Mouse (Mus musculus): ENCODE measurements around the gene Dclk2. TPM values are rescaled to one million over a fixed set of nuclear protein-coding genes. Genes with fewer than 3 reads are reported as not detected.

Gene Dclk2
- polyA plus RNA-seq, 1 experiment from 2014 or later, result 12.0 TPM

DNA sequence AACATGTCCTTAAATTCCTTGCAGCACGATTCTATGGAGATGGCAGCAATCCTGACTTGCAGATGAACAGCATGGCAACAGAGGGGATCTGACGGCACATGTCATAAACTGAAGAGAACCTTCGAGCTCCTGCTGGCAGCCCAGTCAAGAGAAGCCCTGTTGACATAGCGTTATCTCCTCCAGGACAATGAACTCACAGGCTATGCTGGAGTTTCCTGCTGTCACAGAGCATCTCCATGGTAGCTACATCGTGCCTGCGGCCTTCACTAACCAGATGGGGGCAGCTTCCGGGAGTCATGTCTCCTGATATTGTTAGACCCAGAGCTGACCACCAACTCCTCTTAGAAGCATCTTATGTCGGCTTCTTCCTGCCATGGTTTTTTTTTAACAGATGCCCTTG, 117.8 kb downstream of the Dclk2 start:
- Histone ChIP-seq H3K9ac (replicated peaks; ENCODE audit: low read length) (no peak overlapping the region), H3K27me3 (ENCODE audit: control insufficient read depth, insufficient read depth, low read length) (no peaks in the 10 kb centered on the region), H3K4me3 (ENCODE audit: low read depth, low read length) (no peak overlapping the region), H3K27ac (replicated peaks; ENCODE audit: low read depth, low read length) (no peak overlapping the region), H3K4me2 (ENCODE audit: low read depth, low read length) (no peak overlapping the region), H3K9me3 (replicated peaks; ENCODE audit: control insufficient read depth, low read length) (no peaks in the 10 kb centered on the region), H3K36me3 (replicated peaks; ENCODE audit: control insufficient read depth, insufficient read depth, low read depth, low read length) (no peaks in the 10 kb centered on the region), H3K4me1 (ENCODE audit: control insufficient read depth, insufficient read depth, low read length) (no peaks in the 10 kb centered on the region)
- DNase-seq (ENCODE audit: low spot score) (no peak), ATAC-seq (replicated peaks; ENCODE audit: insufficient number of reproducible peaks, low FRiP score, low TSS enrichment, low read depth) (no peak)
- 67% methylated on average over 8 of the region's 8 CpGs for WGBS

DNA sequence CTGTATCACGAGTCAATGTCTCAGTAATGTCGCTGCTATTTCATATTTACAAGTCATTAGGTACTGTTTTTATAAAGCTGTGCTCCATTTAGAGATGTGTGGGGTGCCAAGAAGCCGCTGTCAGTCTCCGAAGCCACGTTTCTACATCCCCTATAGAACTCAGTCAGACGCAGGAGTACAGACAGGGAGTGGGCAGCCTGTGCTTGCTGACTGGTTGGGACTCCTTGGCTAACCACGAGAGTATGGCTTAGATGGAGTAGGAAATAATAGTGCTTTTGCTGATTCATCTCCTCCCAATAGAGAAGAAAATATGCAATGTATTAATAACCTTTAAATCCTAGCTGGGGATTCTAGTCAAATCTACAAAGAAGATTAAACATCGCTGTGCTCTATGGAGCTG, 119.8 kb downstream of the Dclk2 start:
- no peaks in the 10 kb centered on the region for H3K36me3 ChIP-seq (replicated peaks; ENCODE audit: control insufficient read depth, insufficient read depth, low read depth, low read length)
- no peak overlapping the region for H3K27ac ChIP-seq (replicated peaks; ENCODE audit: low read depth, low read length)
- DNase-seq (ENCODE audit: low spot score) (no peak), ATAC-seq (replicated peaks; ENCODE audit: insufficient number of reproducible peaks, low FRiP score, low TSS enrichment, low read depth) (no peak)
- H3K9ac ChIP-seq (replicated peaks; ENCODE audit: low read length), result no peak overlapping the region
- H3K4me3 ChIP-seq (ENCODE audit: low read depth, low read length), result no peak overlapping the region
- H3K9me3 ChIP-seq (replicated peaks; ENCODE audit: control insufficient read depth, low read length), result no peaks in the 10 kb centered on the region
- 82% methylated on average over 8 of the region's 8 CpGs for WGBS
- no peak overlapping the region for H3K4me2 ChIP-seq (ENCODE audit: low read depth, low read length)
- no peaks in the 10 kb centered on the region for H3K27me3 ChIP-seq (ENCODE audit: control insufficient read depth, insufficient read depth, low read length)
- no peaks in the 10 kb centered on the region for H3K4me1 ChIP-seq (ENCODE audit: control insufficient read depth, insufficient read depth, low read length)

DNA sequence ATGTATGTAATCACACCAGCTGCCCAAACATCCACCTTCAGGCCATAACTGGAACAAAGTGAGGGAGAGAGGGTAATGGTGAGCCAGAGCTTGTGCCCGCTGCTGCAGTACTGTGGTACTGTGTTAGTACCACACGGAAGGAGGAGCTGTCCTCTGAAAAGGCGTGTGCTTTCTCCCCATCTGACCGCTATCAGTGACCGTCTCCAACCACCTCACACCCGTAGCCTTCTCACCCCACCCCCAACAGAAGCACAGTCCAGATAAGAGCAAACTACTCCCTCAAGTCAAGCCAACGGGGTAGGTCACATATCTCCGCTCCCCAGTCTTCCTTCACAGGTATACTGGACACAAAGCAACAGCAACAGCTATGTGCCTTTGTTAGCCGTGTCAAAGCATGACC, 121.6 kb downstream of the Dclk2 start:
- WGBS, result 94% methylated on average over 9 of the region's 9 CpGs
- DNase-seq (ENCODE audit: low spot score) (no peak), ATAC-seq (replicated peaks; ENCODE audit: insufficient number of reproducible peaks, low FRiP score, low TSS enrichment, low read depth) (0 out of 2 replicates have a peak, but pooled peaks have one; percentile 62)
- no peaks in the 10 kb centered on the region for H3K27me3 ChIP-seq (ENCODE audit: control insufficient read depth, insufficient read depth, low read length)
- no peak overlapping the region for H3K9ac ChIP-seq (replicated peaks; ENCODE audit: low read length)
- no peaks in the 10 kb centered on the region for H3K9me3 ChIP-seq (replicated peaks; ENCODE audit: control insufficient read depth, low read length)
- no peak overlapping the region for H3K4me2 ChIP-seq (ENCODE audit: low read depth, low read length)
- no peaks in the 10 kb centered on the region for H3K36me3 ChIP-seq (replicated peaks; ENCODE audit: control insufficient read depth, insufficient read depth, low read depth, low read length)
- H3K27ac ChIP-seq (replicated peaks; ENCODE audit: low read depth, low read length), result no peak overlapping the region
- no peaks in the 10 kb centered on the region for H3K4me1 ChIP-seq (ENCODE audit: control insufficient read depth, insufficient read depth, low read length)
- no peak overlapping the region for H3K4me3 ChIP-seq (ENCODE audit: low read depth, low read length)

DNA sequence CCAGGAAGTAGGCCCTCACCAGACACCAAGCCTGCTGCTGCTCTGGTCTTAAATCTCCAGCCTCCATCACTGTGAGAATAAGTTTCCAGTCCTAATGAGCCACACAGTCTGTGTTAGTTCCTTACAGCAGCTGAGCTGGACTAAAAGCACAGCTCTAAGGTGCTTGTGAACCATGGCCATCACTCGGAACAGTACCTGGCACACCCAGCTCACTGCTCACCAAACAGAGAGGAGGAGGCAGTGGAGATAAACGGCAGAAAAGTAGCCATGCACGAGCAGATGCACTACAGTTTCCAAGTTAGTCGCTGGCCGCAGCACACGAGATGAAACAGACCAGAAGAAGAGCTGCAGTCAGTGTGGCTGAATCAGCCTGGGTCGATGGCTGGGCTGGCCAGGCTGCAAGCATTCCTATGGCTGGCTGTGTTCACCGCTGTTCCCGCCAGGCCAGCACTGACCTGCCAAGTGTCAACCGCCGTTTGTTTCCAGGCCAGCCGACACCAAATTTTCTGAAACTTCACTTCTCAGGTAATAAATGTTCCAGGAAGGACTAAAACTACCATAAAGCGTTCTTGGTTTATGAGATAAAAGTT, 122.7 kb downstream of the Dclk2 start:
- H3K4me3 ChIP-seq (ENCODE audit: low read depth, low read length), result no peak overlapping the region
- H3K4me1 ChIP-seq (ENCODE audit: control insufficient read depth, insufficient read depth, low read length), result no peaks in the 10 kb centered on the region

DNA sequence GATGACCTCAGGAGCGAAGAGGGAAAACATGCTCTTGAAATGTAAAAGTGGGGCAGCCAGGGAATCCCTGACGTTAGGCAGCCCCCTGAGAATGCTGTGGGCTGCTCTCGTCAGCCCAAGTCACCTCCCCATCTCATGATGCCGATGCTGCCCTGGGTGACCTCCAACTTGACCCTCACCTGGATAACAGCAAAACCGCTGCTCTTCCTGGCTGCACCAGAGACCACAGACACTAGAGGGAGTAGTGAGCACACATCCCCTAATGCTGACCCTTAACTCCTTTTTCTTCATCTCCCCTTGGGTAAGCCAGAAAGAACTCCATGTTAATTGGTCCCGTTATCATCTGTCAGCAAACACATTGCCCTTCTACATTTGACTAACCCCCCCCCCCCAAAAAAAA, 123.9 kb downstream of the Dclk2 start:
- Histone ChIP-seq H3K9ac (replicated peaks; ENCODE audit: low read length) (no peak overlapping the region), H3K4me2 (ENCODE audit: low read depth, low read length) (no peak overlapping the region), H3K4me1 (ENCODE audit: control insufficient read depth, insufficient read depth, low read length) (no peaks in the 10 kb centered on the region), H3K27ac (replicated peaks; ENCODE audit: low read depth, low read length) (no peak overlapping the region), H3K27me3 (ENCODE audit: control insufficient read depth, insufficient read depth, low read length) (no peaks in the 10 kb centered on the region), H3K9me3 (replicated peaks; ENCODE audit: control insufficient read depth, low read length) (no peaks in the 10 kb centered on the region), H3K36me3 (replicated peaks; ENCODE audit: control insufficient read depth, insufficient read depth, low read depth, low read length) (no peaks in the 10 kb centered on the region), H3K4me3 (ENCODE audit: low read depth, low read length) (no peak overlapping the region)
- DNase-seq (ENCODE audit: low spot score), result peak; percentile 51
- no peak for ATAC-seq (replicated peaks; ENCODE audit: insufficient number of reproducible peaks, low FRiP score, low TSS enrichment, low read depth)
- 27% methylated on average over 6 of the region's 6 CpGs for WGBS

More for the DNA sequence above, 122.7 kb downstream of the Dclk2 start:
- no peak overlapping the region for H3K9ac ChIP-seq (replicated peaks; ENCODE audit: low read length)
- H3K27me3 ChIP-seq (ENCODE audit: control insufficient read depth, insufficient read depth, low read length), result no peaks in the 10 kb centered on the region
- whole genome bisulfite sequencing, result 84% methylated on average over 13 of the region's 13 CpGs
- H3K4me2 ChIP-seq (ENCODE audit: low read depth, low read length), result no peak overlapping the region
- DNase-seq (ENCODE audit: low spot score) (no peak), ATAC-seq (replicated peaks; ENCODE audit: insufficient number of reproducible peaks, low FRiP score, low TSS enrichment, low read depth) (no peak)
- H3K27ac ChIP-seq (replicated peaks; ENCODE audit: low read depth, low read length), result no peak overlapping the region
- H3K36me3 ChIP-seq (replicated peaks; ENCODE audit: control insufficient read depth, insufficient read depth, low read depth, low read length), result no peaks in the 10 kb centered on the region
- H3K9me3 ChIP-seq (replicated peaks; ENCODE audit: control insufficient read depth, low read length), result no peaks in the 10 kb centered on the region

DNA sequence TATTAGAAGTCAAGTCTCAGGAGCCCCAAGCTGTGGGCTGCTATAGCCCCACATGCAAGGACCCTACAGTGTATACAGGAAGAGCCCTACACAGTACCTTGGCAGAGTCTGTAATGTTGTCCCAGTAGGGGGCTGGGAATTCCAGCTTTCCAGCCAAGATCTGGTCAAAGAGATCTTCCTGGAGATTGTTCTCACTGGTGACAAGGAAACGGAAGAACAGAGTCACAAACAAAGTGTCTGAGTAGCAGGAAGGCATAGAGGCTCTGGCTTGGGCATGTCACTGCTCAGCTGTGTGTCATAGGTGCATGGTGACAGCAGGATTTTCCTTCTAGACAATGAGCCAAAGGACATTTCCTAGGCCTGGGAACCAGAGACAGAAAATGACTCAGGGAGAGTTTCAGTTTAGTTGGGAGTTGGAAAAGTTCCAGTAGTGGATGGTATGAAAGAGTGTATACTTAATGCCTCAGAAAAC, 126.9 kb downstream of the Dclk2 start:
- WGBS, result 53% methylated on average over 1 of the region's 1 CpGs
- Histone ChIP-seq H3K36me3 (replicated peaks; ENCODE audit: control insufficient read depth, insufficient read depth, low read depth, low read length) (no peaks in the 10 kb centered on the region), H3K4me3 (ENCODE audit: low read depth, low read length) (no peak overlapping the region), H3K27me3 (ENCODE audit: control insufficient read depth, insufficient read depth, low read length) (no peaks in the 10 kb centered on the region), H3K4me2 (ENCODE audit: low read depth, low read length) (no peak overlapping the region), H3K27ac (replicated peaks; ENCODE audit: low read depth, low read length) (no peak overlapping the region), H3K9me3 (replicated peaks; ENCODE audit: control insufficient read depth, low read length) (no peaks in the 10 kb centered on the region), H3K9ac (replicated peaks; ENCODE audit: low read length) (no peak overlapping the region), H3K4me1 (ENCODE audit: control insufficient read depth, insufficient read depth, low read length) (peaks cover 4% of the 10 kb centered on the region; the same call in 1 of the 2 replicates)
- DNase-seq (ENCODE audit: low spot score) (no peak), ATAC-seq (replicated peaks; ENCODE audit: insufficient number of reproducible peaks, low FRiP score, low TSS enrichment, low read depth) (no peak)

DNA sequence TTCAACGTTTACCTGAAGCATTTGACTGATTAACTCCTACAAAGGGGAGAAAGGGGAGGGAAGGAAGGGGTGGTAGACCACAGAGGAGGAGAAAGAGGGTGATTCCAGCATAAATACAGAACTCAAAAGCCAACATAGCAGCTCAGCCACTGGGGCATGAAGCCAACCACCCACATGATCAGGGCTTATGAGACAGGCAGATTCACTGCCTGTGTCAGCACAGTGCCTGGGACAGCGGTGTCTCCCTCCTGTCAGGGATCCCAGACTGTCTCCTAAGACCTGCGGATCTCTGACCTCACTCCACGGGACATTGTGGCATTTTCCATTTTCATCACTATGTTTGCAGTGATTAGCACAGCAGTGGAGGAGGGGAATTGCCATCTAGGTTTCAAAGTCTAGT, 127.4 kb downstream of the Dclk2 start:
- H3K36me3 ChIP-seq (replicated peaks; ENCODE audit: control insufficient read depth, insufficient read depth, low read depth, low read length), result no peaks in the 10 kb centered on the region
- H3K9me3 ChIP-seq (replicated peaks; ENCODE audit: control insufficient read depth, low read length), result no peaks in the 10 kb centered on the region
- no peak overlapping the region for H3K4me2 ChIP-seq (ENCODE audit: low read depth, low read length)
- H3K27me3 ChIP-seq (ENCODE audit: control insufficient read depth, insufficient read depth, low read length), result no peaks in the 10 kb centered on the region
- no peak overlapping the region for H3K9ac ChIP-seq (replicated peaks; ENCODE audit: low read length)
- WGBS, result 82% methylated on average over 4 of the region's 4 CpGs
- no peak overlapping the region for H3K4me3 ChIP-seq (ENCODE audit: low read depth, low read length)
- DNase-seq (ENCODE audit: low spot score) (no peak), ATAC-seq (replicated peaks; ENCODE audit: insufficient number of reproducible peaks, low FRiP score, low TSS enrichment, low read depth) (no peak)
- peaks cover 4% of the 10 kb centered on the region; the same call in 1 of the 2 replicates for H3K4me1 ChIP-seq (ENCODE audit: control insufficient read depth, insufficient read depth, low read length)
- no peak overlapping the region for H3K27ac ChIP-seq (replicated peaks; ENCODE audit: low read depth, low read length)

DNA sequence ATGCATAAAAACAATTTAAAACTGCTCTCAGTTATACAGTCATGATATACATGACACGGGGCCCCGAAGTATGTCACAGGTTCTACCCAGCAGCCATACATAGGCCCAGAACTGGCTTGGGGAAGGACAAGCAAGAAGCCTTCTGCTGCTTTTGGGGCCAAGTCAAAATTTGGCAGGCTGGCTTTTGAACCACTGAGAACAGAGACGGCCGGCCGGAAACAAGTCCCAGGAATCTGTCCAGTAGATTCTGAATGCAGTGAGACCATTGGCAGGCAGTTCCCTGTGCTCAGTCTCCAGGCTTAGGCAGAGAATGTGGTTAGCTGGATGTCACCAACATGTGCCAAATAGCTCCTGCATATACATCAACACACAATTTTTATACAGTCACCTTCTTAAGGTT, 130.9 kb downstream of the Dclk2 start:
- DNase-seq (ENCODE audit: low spot score) (no peak), ATAC-seq (replicated peaks; ENCODE audit: insufficient number of reproducible peaks, low FRiP score, low TSS enrichment, low read depth) (no peak)
- H3K4me1 ChIP-seq (ENCODE audit: control insufficient read depth, insufficient read depth, low read length), result peaks cover 4% of the 10 kb centered on the region; the same call in 1 of the 2 replicates
- H3K36me3 ChIP-seq (replicated peaks; ENCODE audit: control insufficient read depth, insufficient read depth, low read depth, low read length), result no peaks in the 10 kb centered on the region
- H3K9me3 ChIP-seq (replicated peaks; ENCODE audit: control insufficient read depth, low read length), result no peaks in the 10 kb centered on the region
- no peak overlapping the region for H3K9ac ChIP-seq (replicated peaks; ENCODE audit: low read length)
- WGBS, result 84% methylated on average over 5 of the region's 5 CpGs
- no peak overlapping the region for H3K27ac ChIP-seq (replicated peaks; ENCODE audit: low read depth, low read length)
- no peaks in the 10 kb centered on the region for H3K27me3 ChIP-seq (ENCODE audit: control insufficient read depth, insufficient read depth, low read length)
- no peak overlapping the region for H3K4me3 ChIP-seq (ENCODE audit: low read depth, low read length)
- H3K4me2 ChIP-seq (ENCODE audit: low read depth, low read length), result no peak overlapping the region

Data from embryonic facial prominence, embryonic 11.5 days (tissue).